In the genomic region with DNA sequence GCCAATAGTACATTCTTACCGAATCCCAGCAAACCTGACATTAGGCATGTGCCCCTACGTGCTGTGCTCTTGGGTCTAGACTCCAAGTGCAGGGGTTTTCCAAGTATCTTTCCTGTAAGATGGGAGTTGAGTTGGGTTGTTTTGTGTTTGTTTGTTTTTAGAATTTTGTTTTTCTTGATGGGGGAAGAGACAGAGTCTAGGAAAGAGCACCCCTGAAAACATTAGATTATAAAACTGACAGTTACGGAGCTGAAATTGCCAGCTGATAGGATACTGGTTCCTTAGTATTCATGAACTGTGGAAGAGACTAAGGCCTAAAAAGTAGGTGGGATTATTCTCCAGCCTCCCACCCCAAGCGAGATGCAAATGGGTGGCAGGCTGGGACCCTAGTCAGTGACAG, we compare ENCODE assay signal across 8 mouse cellular contexts. TPM values are rescaled to one million over a fixed set of nuclear protein-coding genes. Genes with fewer than 3 reads are reported as not detected.
DNase-seq lines count a peak whose midpoint lies in the region; ATAC-seq and TF ChIP-seq lines count a peak whose summit lies in the region.

No protein-coding gene starts in this region.

- intact Hi-C loops in heart, postnatal 25 days (cut with DNase I), result no loop called here

- H3K27me3 ChIP-seq in heart, embryonic 15.5 days, result no peaks in the 10 kb centered on the region
- H3K27me3 ChIP-seq in midbrain, embryonic 10.5 days (ENCODE audit: low read depth, poor library complexity, severe bottlenecking), result no peaks in the 10 kb centered on the region
- no peaks in the 10 kb centered on the region for H3K27me3 ChIP-seq in midbrain, embryonic 16.5 days (ENCODE audit: control insufficient read depth, insufficient read depth, low read depth, low read length)
- no peaks in the 10 kb centered on the region for H3K27me3 ChIP-seq in limb, embryonic 14.5 days (ENCODE audit: control insufficient read depth, insufficient read depth, low read length)
- no peaks in the 10 kb centered on the region for H3K27me3 ChIP-seq in stomach, embryonic 15.5 days (replicated peaks)

- DNase-seq in heart, postnatal 25 days (ENCODE audit: low spot score), result no peak
- no peak for DNase-seq in midbrain, embryonic 10.5 days (ENCODE audit: low spot score)
- DNase-seq in limb, embryonic 14.5 days (ENCODE audit: low spot score), result no peak
- no peak for DNase-seq in urinary bladder, postnatal 14 days (ENCODE audit: low spot score)
- no peak for DNase-seq in urinary bladder, postnatal 10 days (ENCODE audit: low spot score)

- TF ChIP-seq POLR2A in limb, embryonic 14.5 days (IDR thresholded peaks at IDR 0.05; ENCODE audit: borderline replicate concordance, extremely low read depth, insufficient read depth, insufficient read length), result no peak

- peak overlapping the region; percentile 92 for H3K27ac ChIP-seq in heart, embryonic 15.5 days
- peak overlapping the region; percentile 67; the same call in 1 of the 2 replicates for H3K27ac ChIP-seq in midbrain, embryonic 10.5 days (replicated peaks)
- H3K27ac ChIP-seq in midbrain, embryonic 16.5 days (ENCODE audit: low read length), result no peak overlapping the region
- peak overlapping the region; percentile 6; the same call in 1 of the 2 replicates for H3K27ac ChIP-seq in limb, embryonic 14.5 days (replicated peaks; ENCODE audit: low read depth, low read length)
- H3K27ac ChIP-seq in stomach, embryonic 15.5 days, result peak overlapping the region; percentile 81

- H3K9me3 ChIP-seq in heart, embryonic 15.5 days (replicated peaks), result no peaks in the 10 kb centered on the region
- no peaks in the 10 kb centered on the region for H3K9me3 ChIP-seq in midbrain, embryonic 10.5 days (replicated peaks)
- H3K9me3 ChIP-seq in midbrain, embryonic 16.5 days (replicated peaks; ENCODE audit: control insufficient read depth, low read length, poor library complexity, severe bottlenecking), result no peaks in the 10 kb centered on the region
- no peaks in the 10 kb centered on the region for H3K9me3 ChIP-seq in limb, embryonic 14.5 days (ENCODE audit: control insufficient read depth, low read length)
- H3K9me3 ChIP-seq in stomach, embryonic 15.5 days, result no peaks in the 10 kb centered on the region

- H3K4me2 ChIP-seq in heart, embryonic 15.5 days, result peak overlapping the region; percentile 43; the same call in 1 of the 2 replicates
- H3K4me2 ChIP-seq in midbrain, embryonic 16.5 days (ENCODE audit: low read length), result no peak overlapping the region
- H3K4me2 ChIP-seq in limb, embryonic 14.5 days (replicated peaks; ENCODE audit: low read depth, low read length, severe bottlenecking), result no peak overlapping the region
- peak overlapping the region; percentile 11 for H3K4me2 ChIP-seq in stomach, embryonic 15.5 days

- H3K4me1 ChIP-seq in heart, embryonic 15.5 days (replicated peaks), result peaks cover 99% of the 10 kb centered on the region
- H3K4me1 ChIP-seq in midbrain, embryonic 10.5 days, result peaks cover 100% of the 10 kb centered on the region
- peaks cover 84% of the 10 kb centered on the region for H3K4me1 ChIP-seq in midbrain, embryonic 16.5 days (ENCODE audit: control insufficient read depth, insufficient read depth, low read length)
- peaks cover 70% of the 10 kb centered on the region for H3K4me1 ChIP-seq in limb, embryonic 14.5 days (ENCODE audit: control insufficient read depth, insufficient read depth, low read length)
- H3K4me1 ChIP-seq in stomach, embryonic 15.5 days, result peaks cover 82% of the 10 kb centered on the region

- no peaks in the 10 kb centered on the region for H3K36me3 ChIP-seq in heart, embryonic 15.5 days
- H3K36me3 ChIP-seq in midbrain, embryonic 10.5 days, result peaks cover 41% of the 10 kb centered on the region
- H3K36me3 ChIP-seq in midbrain, embryonic 16.5 days (ENCODE audit: control insufficient read depth, insufficient read depth, low read length), result no peaks in the 10 kb centered on the region
- peaks cover 29% of the 10 kb centered on the region for H3K36me3 ChIP-seq in limb, embryonic 14.5 days (ENCODE audit: control insufficient read depth, insufficient read depth, low read length)
- no peaks in the 10 kb centered on the region for H3K36me3 ChIP-seq in stomach, embryonic 15.5 days

- WGBS in heart, embryonic 15.5 days, result 68% methylated on average over 4 of the region's 4 CpGs
- WGBS in midbrain, embryonic 10.5 days, result 81% methylated on average over 4 of the region's 4 CpGs
- 81% methylated on average over 4 of the region's 4 CpGs for WGBS in midbrain, embryonic 16.5 days
- 77% methylated on average over 4 of the region's 4 CpGs for WGBS in limb, embryonic 14.5 days
- WGBS in stomach, embryonic 15.5 days, result 80% methylated on average over 4 of the region's 4 CpGs

- no peak for ATAC-seq in heart, embryonic 15.5 days (replicated peaks; ENCODE audit: insufficient number of reproducible peaks, insufficient read depth, low FRiP score, low read depth)
- ATAC-seq in midbrain, embryonic 16.5 days, result no peak
- no peak for ATAC-seq in limb, embryonic 14.5 days (ENCODE audit: low FRiP score, low read depth)
- no peak for ATAC-seq in stomach, embryonic 15.5 days (ENCODE audit: insufficient read depth, low FRiP score, low read depth)

- H3K9ac ChIP-seq in heart, embryonic 15.5 days, result peak overlapping the region; percentile 51; the same call in 1 of the 2 replicates
- H3K9ac ChIP-seq in midbrain, embryonic 16.5 days (ENCODE audit: low read depth, low read length), result no peak overlapping the region
- no peak overlapping the region for H3K9ac ChIP-seq in limb, embryonic 14.5 days (ENCODE audit: low read depth, low read length, severe bottlenecking)
- H3K9ac ChIP-seq in stomach, embryonic 15.5 days, result no peak overlapping the region

- H3K4me3 ChIP-seq in heart, embryonic 15.5 days, result no peak overlapping the region
- no peak overlapping the region for H3K4me3 ChIP-seq in midbrain, embryonic 10.5 days
- no peak overlapping the region for H3K4me3 ChIP-seq in midbrain, embryonic 16.5 days (ENCODE audit: low read depth, low read length)
- H3K4me3 ChIP-seq in limb, embryonic 14.5 days (replicated peaks; ENCODE audit: low read length), result no peak overlapping the region
- no peak overlapping the region for H3K4me3 ChIP-seq in stomach, embryonic 15.5 days (replicated peaks)

RNA-seq across cellular contexts. Expression of a gene that starts 21.5 kb away (rescaled TPM):
- polyA plus RNA-seq in heart, embryonic 15.5 days (2015; fragmentation: Nextera tagmentation; extraction: Ambion mirVana), result 22.1 and 26.2 TPM in 2 replicates
- total RNA-seq in heart, postnatal 25 days (2021), result 10 to 100 TPM; 40.2 to 49.9 TPM
- polyA plus RNA-seq in midbrain, embryonic 10.5 days (2016; fragmentation: Nextera tagmentation; extraction: Ambion mirVana), result 42.2 and 55.8 TPM in 2 replicates
- 54.2 and 58.0 TPM in 2 replicates for polyA plus RNA-seq in midbrain, embryonic 16.5 days (2015; fragmentation: Nextera tagmentation; extraction: Ambion mirVana)
- 81.2 and 117 TPM in 2 replicates for polyA plus RNA-seq in limb, embryonic 14.5 days (2012; rRNA removed)
- 61.8 and 75.8 TPM in 2 replicates for polyA plus RNA-seq in limb, embryonic 14.5 days (2014; fragmentation: Nextera tagmentation; extraction: Ambion mirVana)
- polyA plus RNA-seq in stomach, embryonic 15.5 days (2015; fragmentation: Nextera tagmentation; extraction: Ambion mirVana), result 29.0 and 31.3 TPM in 2 replicates

Comparison
In these comparisons a context has a peak if more than half of its experiments do, and no peak if none do; other contexts are left out.
1. H3K4me2 ChIP-seq: peak in heart, embryonic 15.5 days (single experiment) and stomach, embryonic 15.5 days (single experiment); none in midbrain, embryonic 16.5 days (single experiment) and limb, embryonic 14.5 days (single experiment).